Mouse (Mus musculus) 3134 (cell line): ENCODE measurements around the gene Bnip3.

Experiments
- DNase-seq: peaks from one replicate; pipeline ENCODE4 v3.0.0-alpha.2; 2011; ENCODE audit warnings: low spot score; ENCODE audit not compliant: insufficient read length; ENCODE audit errors: extremely low read depth

The Bnip3 gene

DNA sequence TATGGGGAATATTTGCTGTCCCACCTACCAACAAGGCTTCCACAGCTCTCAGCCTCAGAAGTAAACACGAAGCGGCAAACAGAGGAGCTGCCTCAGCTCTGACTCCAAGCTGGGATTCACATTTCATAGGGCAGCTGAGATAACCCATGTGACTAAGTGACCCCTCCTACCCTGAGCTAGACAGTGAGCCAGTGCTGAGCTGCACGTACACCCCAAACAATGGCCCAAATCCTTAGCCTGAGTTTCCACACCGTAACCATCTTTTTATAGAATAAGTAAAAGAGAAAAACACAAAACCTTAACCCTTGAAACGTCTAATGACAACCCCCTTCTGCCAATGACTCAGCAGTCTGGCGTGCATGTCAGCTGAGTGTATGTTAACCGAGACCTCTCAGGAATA, 2.3 kb downstream of the Bnip3 start:
- peak; percentile 38 for DNase-seq

DNA sequence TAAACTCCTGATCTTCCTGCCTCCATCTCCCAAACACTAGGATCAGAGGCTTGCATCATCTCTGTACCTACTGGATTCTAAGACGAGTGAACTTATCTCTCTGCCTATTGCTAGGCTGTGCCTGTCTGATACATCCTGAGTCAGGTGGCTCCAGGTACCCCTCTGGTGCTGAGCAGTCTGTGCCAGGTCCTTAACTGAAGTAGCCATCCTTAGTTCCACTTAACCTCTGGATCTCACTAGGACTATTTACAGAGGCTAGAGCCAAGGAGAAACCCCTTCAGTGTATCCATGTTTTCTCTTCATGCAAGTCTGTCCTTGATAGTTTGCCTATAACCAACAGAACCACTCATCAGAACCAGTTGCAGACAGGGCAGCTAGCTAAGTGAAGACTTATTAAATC, 2.9 kb downstream of the Bnip3 start:
- no peak for DNase-seq

DNA sequence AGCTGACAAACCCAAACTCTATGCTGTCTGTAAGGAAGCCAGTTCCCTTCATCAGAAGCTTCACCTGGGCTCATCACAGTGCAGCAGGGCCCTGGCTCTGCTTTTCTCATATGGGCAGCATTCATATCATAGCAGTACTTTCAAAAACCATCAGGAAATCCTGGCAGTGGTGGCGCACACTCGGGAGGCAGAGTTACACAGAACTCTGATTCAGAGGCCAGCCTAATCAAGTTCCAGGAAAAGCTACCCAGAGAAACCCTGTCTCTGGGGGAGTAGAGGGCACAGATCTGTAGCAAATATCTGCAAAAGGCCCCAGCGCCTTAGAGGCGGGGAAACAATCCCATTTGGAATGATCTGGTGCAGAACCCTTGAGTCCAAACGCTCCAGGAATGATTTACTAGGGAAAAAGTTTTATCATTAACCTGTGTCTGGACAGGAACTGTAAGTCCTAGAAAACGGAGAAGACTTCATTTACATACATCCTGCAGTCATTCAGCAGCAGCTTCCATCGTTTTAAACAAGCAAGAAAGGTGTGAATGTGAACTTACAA, 5.4 kb downstream of the Bnip3 start:
- no peak for DNase-seq

DNA sequence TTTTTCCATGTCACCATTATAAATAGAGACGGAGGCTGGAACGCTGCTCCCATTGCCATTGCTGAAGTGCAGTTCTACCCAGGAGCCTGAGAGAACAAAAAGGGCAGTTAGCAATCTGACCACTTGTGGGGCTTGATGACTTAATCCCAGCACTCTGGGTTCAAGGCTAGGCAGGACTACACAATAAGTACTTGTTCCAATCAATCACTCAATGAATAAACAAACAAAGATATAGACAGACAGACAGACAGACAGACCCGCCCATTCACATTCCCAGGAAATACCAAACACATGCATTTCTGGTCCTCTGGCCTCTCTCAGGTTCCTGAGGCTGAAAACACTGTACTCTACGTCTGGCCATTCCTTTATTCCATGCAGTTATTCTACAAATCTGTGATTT, 10.6 kb downstream of the Bnip3 start:
- DNase-seq, result no peak

DNA sequence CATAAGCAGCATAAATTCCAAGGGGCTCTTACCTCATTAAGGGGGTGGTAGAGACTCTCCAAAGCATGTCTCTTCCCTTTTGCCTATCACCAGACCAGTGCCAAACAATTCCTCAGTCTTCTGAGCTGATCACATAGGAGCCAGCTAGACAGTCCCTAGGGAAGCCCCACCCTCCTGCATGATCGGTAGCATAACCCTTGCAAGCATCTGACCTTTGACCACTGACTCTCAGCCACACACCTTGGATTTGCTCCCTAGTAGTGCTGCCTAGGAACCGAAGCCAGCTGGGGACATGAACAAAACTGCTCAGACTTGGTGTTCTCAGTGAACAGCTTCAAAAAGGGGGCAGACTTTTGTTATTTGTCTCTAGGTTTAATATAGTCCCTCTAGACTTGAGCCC, 11.2 kb downstream of the Bnip3 start:
- DNase-seq, result no peak

DNA sequence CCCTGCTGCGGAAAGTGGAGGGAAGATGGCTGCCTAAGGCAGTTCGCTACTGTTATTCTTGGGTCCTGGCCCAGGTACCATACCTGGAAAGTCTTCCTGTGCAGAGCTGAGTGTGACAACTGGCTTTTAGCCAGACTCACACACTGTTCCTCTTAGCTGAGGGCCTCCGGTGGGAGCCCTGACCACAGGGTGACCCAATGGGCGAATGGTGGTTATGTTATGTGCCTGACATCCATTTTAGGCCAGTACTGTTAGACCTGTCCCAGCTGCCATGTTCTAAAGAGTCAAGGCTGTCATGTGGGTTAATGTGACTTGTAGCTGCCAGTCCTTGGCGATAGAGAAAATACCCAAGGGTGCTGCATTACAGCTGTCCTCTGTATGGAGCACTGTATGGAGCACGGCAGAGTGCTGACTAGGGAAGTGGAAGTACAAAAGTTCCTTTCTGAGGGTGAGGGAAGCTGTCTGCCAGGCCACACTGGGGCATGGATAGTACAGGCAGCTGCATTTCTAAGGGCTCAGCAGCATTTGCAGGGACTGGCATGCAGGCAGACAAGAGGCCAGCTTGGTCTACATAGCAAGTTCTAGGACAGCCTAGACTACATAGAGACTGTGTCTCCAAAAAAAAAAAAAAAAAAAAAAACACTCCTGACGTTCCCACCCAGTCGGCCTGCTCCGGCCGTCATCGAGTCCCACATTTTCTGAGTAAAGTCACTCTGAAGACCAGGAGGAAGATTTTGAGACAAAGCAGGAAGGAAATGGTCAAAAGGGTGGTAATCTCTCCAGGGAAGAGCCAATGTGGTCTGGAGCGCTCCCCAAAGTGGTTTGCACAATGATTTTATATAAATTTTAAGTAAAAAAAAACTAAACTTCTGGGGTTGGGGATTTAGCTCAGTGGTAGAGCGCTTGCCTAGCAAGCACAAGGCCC, 23.7 kb downstream of the Bnip3 start:
- DNase-seq, result no peak

DNA sequence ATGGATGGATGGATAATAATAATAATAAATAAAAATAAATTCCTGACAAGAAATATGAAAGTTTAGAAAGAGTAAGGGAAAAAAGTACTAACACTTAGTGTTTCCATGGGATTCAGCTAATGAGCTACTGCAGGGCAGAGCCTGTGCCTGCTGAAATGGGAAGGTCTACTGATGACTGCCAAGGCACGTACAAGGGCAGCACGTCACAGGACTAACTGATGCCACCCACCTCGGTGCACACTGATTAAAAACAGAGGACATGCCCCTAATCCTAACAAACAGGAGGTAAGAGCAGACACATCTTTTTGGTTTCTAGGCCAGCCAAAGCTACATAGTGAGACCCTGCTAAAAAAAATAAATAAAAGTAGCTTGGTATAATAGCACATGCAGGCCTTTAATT, 25.6 kb downstream of the Bnip3 start:
- no peak for DNase-seq

DNA sequence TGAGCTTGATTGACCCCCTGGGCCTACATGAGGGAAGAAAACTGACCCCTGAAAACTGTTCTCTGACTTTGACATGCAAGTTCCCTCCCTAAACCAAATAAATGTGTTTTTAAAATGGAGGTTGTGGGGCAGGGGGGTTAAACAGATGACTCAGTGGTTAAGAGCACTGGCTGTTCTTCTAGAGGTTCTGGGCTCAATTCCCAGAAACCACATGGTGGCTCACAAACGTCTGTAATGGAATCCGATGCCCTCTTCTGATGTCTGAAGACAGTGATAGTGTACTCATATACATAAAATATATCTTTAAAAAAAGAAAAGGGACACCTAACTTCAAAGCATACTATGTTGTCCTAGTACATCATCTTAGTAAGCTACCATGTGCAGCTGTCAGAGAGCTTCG, 34.3 kb downstream of the Bnip3 start:
- DNase-seq, result no peak

DNA sequence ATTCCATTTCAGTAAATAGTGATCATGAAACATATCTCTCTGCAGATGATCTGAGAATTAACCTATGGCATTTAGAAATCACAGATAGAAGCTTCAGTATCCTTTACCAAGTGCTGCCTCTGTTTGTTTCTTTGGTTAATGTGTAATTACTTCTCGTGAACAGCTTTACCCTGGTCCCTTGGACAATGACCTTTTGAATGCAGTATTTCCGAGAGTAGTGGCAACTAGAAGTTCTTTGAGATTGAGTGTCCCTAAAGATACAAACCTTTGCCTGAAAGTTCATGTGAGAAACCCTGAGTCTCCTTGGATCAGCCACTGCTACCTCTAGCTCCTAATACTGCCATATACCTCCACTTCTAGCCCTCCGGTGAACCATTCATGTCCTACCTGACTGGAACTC, 36.4 kb downstream of the Bnip3 start:
- no peak for DNase-seq

DNA sequence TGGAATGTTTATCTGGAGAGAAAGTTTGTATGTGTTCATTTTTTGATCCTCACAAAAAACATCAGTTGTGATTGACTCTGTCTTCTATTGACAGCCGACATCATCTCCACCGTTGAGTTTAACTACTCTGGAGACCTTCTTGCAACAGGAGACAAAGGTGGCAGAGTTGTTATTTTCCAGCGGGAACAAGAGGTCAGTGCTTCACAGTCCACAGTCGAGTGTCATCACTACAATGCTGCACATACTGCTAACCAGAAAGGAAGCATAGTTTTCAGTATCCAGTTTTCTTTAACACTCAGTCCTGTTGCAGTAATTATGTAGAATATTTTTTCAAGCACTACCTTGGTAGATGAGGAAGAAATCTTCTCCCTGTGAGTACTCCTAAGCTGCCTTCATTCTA, 41.0 kb downstream of the Bnip3 start:
- no peak for DNase-seq

DNA sequence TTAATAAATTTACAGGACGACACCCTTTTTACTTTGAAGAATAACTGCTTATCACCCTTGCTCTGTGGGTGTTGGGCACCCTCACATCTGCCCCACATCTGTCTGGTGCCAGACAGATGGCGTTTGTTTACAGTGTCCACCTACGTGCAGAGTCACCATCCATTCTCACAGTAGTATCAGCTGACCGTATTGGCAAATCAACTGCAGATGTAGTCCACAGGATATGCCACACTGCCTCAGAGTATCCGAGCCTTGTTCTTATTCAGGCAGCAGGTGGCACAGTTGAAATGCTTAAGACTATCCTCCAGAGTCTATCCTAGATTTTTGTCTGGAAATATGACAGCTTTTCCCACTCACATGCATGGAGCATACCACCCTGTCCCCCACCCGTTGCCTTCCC, 42.0 kb downstream of the Bnip3 start:
- DNase-seq, result no peak

DNA sequence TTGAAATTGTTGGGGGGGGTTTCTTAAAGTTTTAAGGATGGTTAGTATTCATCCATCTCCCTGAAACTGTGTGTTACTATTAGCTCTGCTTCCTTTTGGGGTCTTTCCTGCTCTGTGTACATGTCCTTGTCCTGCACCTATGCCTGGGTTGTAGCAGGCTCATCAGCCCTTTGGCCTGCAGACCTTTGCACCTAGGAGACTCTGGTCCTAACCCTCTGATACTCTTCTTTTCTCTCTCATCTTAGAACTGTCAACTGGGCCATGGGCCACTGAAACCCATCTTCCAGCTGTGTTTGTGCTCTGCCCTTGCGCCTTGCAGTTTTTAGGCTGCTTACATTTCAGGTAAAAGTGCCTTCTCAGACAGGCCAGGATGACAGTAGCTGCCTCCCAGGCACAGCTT, 44.5 kb downstream of the Bnip3 start:
- no peak for DNase-seq

DNA sequence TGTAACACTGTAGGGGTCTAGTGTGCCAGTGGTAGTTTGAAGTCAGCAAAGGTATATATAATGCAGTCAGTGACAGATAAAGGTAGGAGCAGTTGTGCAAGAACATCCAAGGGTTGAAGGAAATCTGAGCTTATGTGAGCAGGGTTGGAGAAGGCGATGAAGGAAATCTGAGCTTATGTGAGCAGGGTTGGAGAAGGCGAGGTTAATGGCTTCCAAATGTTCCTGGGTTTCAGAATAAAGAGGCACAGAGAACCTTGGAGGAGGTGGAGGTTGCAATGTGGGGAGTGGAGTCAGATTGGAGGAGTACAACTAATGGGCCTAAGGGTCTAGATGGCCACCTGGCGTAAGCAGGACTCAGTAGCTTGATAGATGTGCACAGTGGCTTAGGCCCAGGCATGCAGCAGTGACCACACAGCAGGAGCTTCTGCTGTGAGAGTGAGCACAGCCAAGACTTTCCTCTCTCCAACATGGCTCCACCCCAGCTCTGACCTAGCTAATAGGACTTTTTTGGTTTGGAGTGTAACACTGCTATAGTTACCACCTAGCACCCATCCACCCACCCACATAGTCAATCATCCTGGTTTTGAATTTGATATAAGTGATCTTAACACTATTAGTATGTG, 45.3 kb downstream of the Bnip3 start:
- DNase-seq, result no peak

DNA sequence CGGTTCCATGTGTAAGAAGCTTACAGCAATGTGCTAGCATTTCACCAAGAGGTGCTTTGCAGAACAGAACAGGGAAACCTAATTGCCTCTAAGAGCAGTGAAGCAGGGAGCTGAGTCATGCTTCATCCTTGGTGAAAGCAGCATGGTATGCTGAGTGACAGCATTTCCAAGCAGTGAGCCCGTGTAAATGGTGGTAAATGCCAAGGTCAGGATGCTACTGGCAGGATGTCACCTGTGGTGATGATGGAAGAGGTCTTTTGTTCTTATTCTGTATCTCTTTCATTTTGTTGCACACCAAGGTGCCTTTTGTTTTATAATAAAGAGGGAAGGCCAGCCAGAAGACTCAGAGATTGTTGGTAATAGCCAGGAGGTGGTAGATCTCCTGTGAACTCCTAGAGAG, 52.6 kb downstream of the Bnip3 start:
- no peak for DNase-seq

DNA sequence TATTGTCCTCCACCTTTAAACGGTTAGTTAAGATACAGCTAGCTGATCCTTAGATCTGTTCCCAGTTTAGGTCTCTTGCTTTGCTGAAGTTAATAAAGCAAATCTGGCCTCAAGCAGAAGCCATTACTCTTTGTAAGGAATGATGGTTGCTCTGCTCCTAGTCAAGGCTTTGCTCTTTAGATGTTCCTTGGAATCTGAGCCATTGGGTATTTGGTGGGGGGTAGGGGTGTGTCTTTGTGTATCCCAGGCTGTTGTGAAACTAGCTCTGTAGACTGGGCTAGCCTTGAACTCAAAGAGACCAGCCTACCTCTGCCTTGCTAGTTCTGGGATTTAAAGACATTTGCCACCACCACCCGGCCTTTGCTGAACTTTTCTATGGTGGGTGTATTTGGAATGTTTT, 55.1 kb downstream of the Bnip3 start:
- no peak for DNase-seq

DNA sequence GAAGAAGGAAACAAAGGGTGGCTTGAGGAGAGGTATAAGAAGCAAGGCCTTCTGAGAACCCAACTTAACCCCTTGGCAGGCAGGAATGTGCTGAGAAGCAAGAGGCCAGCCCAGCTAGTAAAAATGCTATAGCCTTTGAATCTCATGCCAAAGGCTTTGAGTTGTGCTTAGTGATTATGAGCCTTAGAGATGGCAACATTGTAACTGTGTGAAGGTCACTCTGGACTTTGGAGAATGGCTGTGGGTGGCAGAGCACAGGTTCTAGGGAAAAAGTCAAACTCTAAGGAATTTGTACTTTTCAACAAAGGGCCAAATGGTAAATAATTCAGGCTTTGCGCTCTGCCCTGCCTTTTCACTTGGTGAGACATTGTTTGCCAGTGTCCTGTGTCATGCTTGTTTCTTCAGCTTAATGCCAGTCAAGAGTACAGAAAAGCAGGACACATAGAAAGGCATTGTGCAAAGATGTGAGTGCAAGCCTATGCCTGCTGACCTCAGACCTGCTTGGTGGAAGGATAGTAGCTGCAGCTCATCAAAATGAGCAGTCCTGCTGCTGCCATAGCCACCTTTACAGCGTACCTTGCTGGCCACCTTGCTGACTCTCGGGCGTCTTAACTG, 55.8 kb downstream of the Bnip3 start:
- no peak for DNase-seq

DNA sequence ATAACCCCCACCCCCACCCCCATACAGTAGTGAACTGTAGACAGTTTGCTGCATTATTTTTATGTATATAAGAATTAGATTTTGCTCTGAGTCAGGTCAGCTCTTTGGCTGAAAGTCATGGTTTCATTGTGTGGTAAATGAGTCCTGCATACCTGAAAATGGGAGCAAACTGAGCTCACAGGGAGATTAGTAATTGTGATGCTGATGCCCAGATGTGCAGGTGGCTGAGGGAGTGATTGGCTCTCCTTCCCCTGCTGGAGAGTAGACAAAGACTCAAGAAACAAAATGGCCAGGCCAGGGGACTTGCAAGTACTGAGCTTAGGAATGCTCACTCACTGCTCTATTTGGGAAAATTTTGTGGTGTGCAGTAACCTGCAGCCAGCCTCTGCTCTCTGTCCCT, 59.2 kb downstream of the Bnip3 start:
- no peak for DNase-seq

DNA sequence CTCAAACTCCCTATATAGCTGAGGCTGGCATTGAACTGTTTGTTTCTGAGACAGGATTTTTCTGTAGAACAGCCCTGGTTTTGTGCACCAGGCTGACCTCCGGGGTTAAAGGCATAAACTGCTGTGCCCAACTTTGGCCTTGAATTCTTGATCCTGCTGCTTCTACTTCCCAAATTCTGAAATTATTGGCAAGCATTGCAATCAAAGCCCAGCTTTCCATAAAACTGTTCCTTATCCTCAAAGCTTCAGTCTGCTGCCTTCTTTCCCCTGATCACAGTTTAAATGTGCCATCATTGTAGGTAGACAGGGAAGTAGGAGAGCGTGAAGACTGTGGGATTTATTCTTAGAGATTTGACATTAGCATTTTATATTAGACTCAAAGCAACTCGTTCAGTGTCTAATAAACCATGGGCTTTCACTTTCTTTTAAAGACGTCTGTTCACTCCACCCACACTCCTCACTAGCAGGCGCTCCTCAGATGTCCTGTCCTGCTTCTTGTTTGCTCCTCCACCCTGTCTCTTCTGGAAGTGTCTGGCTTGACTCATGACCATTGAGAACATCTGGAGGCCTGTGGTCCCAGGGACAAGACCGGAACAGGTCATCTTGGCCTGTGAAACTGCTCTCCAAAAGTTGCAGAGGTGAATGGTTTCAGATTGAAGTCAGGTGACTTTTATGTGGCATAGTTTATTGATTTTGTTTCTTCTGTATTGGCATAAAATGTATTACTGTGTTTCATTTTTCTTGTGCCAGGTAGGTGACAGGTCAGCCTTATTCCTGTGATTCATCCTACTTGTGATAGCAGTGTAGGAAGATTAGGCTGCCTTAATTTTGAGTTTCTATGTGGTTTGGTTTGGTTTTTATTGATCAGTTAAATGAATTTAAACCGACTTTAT, 61.0 kb downstream of the Bnip3 start:
- DNase-seq, result no peak

DNA sequence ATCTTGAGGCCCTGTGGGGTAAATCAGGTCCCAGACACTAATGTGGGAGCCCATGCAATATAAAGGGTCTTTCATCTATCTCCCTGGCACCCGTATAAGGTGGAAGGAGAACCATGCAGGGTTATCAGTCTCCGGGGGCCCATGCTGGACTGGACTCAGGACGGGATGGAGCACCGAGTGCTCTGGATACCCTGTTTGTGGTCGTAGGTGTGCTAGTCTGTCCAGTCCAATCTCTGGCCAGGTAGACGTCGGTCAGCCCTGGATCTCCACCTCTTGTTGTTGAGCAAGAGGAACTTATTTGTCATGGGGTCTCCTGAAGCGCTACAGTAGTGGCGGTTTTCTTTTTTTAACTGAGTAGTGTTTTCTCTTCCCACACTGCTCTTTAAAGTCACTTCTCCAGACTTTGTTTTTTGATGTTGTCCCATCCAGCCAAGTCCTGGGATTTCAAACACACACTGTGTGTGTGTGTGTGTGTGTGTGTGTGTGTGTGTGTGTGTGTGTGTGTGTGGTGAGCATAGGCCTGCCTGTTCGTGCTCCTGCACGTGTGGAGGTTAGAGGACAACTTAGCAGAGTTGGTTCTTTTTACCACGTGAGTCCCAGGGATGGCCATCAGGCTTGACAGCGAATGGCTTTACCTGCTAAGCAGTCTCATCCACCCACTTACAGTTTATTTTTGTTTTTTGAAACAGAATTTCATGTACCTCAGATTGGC, 61.8 kb downstream of the Bnip3 start:
- DNase-seq, result no peak

DNA sequence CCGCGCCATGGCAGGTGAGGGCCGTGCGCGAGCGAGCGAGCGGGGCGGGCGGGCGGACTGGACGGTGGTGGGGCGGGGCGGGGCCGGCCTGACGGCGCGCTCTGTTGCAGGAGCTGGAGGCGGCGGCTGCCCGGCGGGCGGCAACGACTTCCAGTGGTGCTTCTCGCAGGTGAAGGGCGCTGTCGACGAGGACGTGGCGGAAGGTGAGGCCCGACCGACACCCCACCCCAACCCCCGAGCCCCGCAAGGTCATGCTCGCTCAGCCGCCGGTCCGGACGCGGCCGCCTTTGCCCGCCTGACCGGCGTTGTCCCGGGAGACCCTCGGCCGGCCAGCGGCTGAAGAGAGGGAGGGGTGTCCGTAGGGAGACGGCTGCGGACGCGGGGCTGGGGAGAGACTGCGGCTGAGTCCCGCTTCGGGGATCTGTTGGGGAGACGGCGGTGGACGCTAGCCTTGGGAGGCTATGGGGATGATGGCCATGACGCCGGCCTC, 62.8 kb downstream of the Bnip3 start:
- DNase-seq, result peak; percentile 37
